Mouse (Mus musculus) small intestine, adult 2 months (tissue): Measurements from ENCODE around the gene Gm44790.

Source experiments
- CTCF ChIP-seq: fragments of 200-500 bp; IDR thresholded peaks from 2 replicates; pipeline ENCODE4 v1.5.1; 2012; ENCODE audit warnings: low read depth, mild to moderate bottlenecking, control low read depth, inconsistent platforms, low read length, moderate library complexity, mixed read lengths; ENCODE audit not compliant: insufficient replicate concordance, insufficient read length; ENCODE audit errors: extremely low read depth
- POLR2A ChIP-seq: fragments of 200-500 bp; IDR thresholded peaks from 2 replicates; pipeline ENCODE4 v1.6.1; 2012; ENCODE audit warnings: low read depth, mild to moderate bottlenecking, control low read depth, inconsistent platforms, low read length, moderate library complexity

DNA sequence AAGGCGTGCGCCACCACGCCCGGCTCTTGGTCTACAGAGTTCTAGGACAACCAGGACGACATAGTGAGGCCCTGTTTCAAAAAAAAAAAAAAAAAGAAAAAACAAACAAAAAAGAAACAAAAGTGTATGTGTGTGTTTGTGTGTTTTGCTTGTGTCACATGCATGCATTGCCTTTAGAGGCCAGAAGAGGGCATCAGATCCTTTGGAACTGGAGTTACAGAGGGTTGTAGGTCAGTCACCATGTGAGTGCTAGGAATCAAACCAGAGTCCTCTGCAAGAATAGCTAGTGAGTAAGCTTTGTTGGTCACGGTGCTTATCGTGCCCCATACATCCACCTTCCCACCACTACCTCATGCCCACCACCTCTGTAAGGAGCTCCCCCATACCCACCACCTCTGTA is 68.3 kb downstream of the Gm44790 start:
- TF ChIP-seq CTCF (no peak), POLR2A (no peak)
